Mouse (Mus musculus) forebrain, embryonic 16.5 days (tissue): ENCODE results near the gene Rfxank. TPM values are rescaled to one million over a fixed set of nuclear protein-coding genes. Genes with fewer than 3 reads are reported as not detected.
A peak's percentile ranks its signal among the peaks of the same experiment; 100 is the strongest.

Source experiments
- ATAC-seq: fragments of 200-750 bp; cut with Nextera tagmentation; 2 replicates; pipeline ENCODE4 v1.8.0; 2017; ENCODE audit warnings: mild to moderate bottlenecking, moderate library complexity
- H3K27ac ChIP-seq: fragments of 300-500 bp; sonication (generic); 2 replicates; pipeline ENCODE4 v1.5.1; 2014; ENCODE audit warnings: low read length, control low read depth
- H3K27me3 ChIP-seq: fragments of 300-500 bp; sonication (generic); replicated peaks from 2 replicates; pipeline ENCODE4 v1.6.1; 2014; ENCODE audit warnings: low read length; ENCODE audit not compliant: control insufficient read depth, insufficient read depth
- H3K36me3 ChIP-seq: fragments of 300-500 bp; sonication (generic); 2 replicates; pipeline ENCODE4 v1.6.1; 2014; ENCODE audit not compliant: control insufficient read depth, insufficient read depth
- H3K4me1 ChIP-seq: fragments of 300-500 bp; sonication (generic); replicated peaks from 2 replicates; pipeline ENCODE4 v1.6.1; 2014; ENCODE audit warnings: low read length; ENCODE audit not compliant: control insufficient read depth, insufficient read depth
- H3K4me2 ChIP-seq: fragments of 300-500 bp; sonication (generic); 2 replicates; pipeline ENCODE4 v1.6.1; 2014; ENCODE audit warnings: mild to moderate bottlenecking, low read length, control low read depth
- H3K4me3 ChIP-seq: fragments of 300-500 bp; sonication (generic); replicated peaks from 2 replicates; pipeline ENCODE4 v1.5.1; 2014; ENCODE audit warnings: mild to moderate bottlenecking, low read length, control low read depth
- H3K9ac ChIP-seq: fragments of 300-500 bp; sonication (generic); replicated peaks from 2 replicates; pipeline ENCODE4 v1.6.1; 2014; ENCODE audit warnings: low read depth, low read length, control low read depth
- H3K9me3 ChIP-seq: fragments of 300-500 bp; sonication (generic); 2 replicates; pipeline ENCODE4 v1.6.1; 2016; ENCODE audit warnings: low read length; ENCODE audit not compliant: control insufficient read depth
- WGBS: fragments of 180-500 bp; shearing (Covaris S2); extraction: QIAGEN DNeasy Blood & Tissue Kit; methylation state at CpG from one replicate; pipeline ENCODE4 v1.1.7; 2014; 5-methylcytosine and 5-hydroxymethylcytosine counted together
- polyA plus RNA-seq: library from polyadenylated mRNA; unstranded; fragments of >200 nt; fragmentation: Nextera tagmentation; extraction: Ambion mirVana; gene quantifications from 2 replicates; pipeline ENCODE4 v1.2.1, GENCODE M21; 2015

The Rfxank gene
- polyA plus RNA-seq, 1 experiment from 2014 or later: 14.4 TPM

DNA sequence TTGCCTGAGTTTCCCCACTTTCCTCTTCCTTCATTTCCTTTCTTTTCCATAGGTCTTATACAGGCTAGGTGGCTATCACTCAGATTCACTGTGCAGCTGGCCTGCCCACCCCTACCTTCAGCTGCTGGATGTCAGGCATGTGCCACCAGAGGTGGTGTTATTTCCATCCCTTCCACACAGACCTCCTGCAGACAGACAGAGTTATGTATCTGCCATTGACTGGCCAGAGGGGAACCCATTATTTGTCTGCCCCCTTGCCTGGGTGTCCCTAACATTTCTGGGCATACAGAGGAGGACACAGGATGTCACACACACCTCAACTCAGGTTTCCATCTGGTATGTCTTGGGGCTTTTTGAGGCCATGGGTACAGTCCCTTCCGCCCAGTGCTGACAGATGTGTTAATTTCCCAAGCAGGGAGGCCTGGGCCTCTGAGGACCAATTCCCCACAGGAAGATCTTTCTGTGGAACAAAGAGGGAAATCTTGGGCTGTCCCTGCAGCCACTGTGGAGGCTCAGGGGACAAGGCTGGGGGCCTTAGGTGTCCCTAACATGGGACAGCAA is 18.4 kb upstream of the Rfxank start:
- 95% methylated on average over 1 of the region's 1 CpGs for WGBS
- Histone ChIP-seq H3K4me3 (no peak overlapping the region), H3K27me3 (no peaks in the 10 kb centered on the region)

DNA sequence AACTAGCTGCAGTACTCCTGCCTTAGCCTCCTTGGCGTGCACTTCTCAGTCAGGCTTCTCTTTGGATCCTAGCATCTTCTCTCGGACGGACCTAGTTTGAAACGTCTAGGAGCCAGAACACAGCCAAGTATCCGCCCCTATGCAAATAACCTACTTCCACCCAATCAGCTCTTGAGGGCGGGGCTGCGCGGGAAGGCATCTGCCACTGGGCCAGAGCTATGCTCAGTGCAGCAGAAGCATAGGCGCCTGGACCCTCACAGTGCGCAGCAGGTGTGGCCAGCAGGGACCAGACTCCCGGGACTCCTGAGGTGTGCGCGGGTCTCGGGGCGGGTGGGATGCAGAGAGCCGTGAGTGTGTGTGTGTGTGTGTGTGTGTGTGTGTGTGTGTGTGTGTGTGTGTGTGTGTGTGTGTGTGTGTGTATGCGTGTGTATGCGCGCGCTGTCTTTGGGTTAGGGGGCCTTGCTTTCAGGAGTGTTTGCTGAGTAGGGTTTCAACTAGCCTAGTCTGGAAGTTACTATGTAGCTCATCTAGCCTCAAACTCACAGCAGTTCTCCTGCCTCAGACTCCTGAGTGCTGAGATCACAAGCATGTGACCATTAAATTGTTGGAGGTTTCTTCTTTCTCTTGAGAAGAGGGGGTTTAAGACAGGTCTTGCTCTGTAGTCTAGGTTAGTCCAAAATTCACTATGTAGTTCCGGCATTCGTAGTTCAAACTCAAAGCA is 13.7 kb upstream of the Rfxank start:
- H3K4me3 ChIP-seq: no peak overlapping the region
- H3K36me3 ChIP-seq: no peaks in the 10 kb centered on the region
- no peaks in the 10 kb centered on the region for H3K9me3 ChIP-seq
- no peak overlapping the region for H3K9ac ChIP-seq
- H3K27me3 ChIP-seq: no peaks in the 10 kb centered on the region
- 14% methylated on average over 22 of the region's 22 CpGs for WGBS
- peak overlapping the region; percentile 34 for H3K4me2 ChIP-seq
- H3K27ac ChIP-seq: no peak overlapping the region
- peak; percentile 97 for ATAC-seq
- peaks cover 4% of the 10 kb centered on the region for H3K4me1 ChIP-seq

More for the DNA sequence above, 18.4 kb upstream of the Rfxank start:
- ATAC-seq: no peak
- peaks cover 7% of the 10 kb centered on the region for H3K4me1 ChIP-seq
- no peak overlapping the region for H3K4me2 ChIP-seq
- H3K36me3 ChIP-seq: no peaks in the 10 kb centered on the region
- H3K9ac ChIP-seq: no peak overlapping the region
- H3K9me3 ChIP-seq: no peaks in the 10 kb centered on the region
- no peak overlapping the region for H3K27ac ChIP-seq

DNA sequence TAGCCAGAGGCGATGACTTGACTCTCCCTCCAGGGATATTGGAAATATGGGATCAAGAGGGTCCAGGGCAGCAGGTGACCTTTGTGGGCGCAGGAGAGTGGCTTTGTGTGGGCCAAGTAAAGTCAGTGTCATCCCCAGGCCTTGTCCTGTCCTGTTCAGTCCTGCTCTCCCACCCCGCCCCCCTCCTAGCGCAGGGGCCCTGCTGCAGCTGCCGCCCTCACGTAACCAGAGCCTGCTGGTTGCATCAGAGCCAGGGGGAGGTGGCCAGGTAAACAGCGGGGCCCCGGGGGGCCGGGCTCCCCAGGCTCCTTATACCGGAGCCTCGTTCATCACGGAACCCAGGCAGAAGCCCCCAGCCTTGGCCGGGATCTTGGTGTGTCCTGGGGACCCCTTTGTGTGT is 11.2 kb upstream of the Rfxank start:
- WGBS: 20% methylated on average over 13 of the region's 13 CpGs
- Histone ChIP-seq H3K9ac (no peak overlapping the region), H3K4me2 (no peak overlapping the region), H3K27ac (no peak overlapping the region), H3K4me3 (no peak overlapping the region), H3K4me1 (peaks cover 4% of the 10 kb centered on the region), H3K9me3 (no peaks in the 10 kb centered on the region), H3K36me3 (peaks cover 6% of the 10 kb centered on the region), H3K27me3 (no peaks in the 10 kb centered on the region)
- no peak for ATAC-seq

DNA sequence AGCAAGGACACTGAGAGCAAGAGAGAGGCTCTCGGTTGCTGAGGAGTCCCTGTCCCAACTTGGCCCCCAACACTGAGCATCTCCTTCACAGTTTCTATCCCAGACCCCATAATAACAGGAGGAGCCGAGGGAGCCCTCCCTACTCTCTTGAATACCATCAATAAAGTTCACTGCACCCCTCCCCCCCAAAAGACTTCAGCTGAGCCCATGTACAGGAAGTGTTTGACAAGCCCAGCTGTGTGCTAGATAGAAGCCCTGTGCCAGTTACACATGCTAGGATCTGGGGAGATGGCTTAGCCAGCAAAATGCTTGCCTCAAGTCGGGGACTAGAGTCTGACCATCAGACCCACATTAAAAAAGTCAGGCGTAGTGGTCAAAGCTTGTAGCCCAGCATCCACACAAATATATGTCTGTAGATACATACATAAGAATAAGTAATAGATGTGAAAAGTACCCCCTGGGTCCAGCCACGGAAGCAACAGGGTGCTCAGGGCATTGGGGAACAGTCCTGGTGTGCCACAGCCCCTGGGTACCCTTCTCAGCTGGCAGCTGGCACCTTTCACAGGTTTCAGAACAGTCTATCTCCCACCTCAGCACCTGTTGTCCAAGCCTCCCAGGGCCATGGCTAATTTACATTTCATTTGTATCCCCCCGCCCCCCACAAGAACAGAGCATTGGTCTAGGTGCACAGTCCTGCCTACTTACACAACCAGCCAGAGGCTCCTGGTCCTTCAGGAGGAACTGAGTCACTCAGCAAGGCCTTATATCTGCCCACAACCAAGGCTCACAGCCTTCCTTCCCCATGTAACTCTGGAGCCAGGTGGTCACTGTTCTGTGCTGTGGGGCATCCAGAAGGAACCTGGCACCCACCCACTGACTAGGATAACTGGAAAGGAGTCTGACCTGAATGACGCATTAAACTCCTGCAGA is 9.0 kb upstream of the Rfxank start:
- Histone ChIP-seq H3K9ac (no peak overlapping the region), H3K4me2 (no peak overlapping the region), H3K27me3 (no peaks in the 10 kb centered on the region), H3K4me3 (no peak overlapping the region), H3K9me3 (no peaks in the 10 kb centered on the region), H3K4me1 (peaks cover 4% of the 10 kb centered on the region), H3K27ac (no peak overlapping the region), H3K36me3 (peaks cover 16% of the 10 kb centered on the region)
- no peak for ATAC-seq
- WGBS: 87% methylated on average over 7 of the region's 7 CpGs

DNA sequence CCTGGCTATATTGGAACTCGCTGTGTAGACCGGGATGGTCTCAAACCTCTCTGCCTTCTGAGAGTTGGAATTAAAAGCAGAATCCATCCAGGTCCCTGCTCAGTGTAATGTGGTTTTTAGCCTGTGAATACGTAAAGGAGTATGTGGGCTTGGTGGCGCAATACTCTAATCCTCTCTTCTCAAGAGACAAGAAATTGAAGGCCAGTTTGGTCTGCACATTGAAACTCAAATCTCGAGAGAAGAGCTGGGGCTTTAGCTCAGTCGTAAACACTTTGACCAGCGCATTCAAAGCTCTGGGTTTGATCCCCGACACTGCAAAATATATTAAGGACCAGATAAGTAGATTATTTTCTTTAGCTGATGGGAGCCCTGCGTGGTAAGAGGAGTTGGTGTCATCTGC is 1.0 kb upstream of the Rfxank start:
- Histone ChIP-seq H3K9ac (peak overlapping the region; percentile 93), H3K4me3 (peak overlapping the region; percentile 95), H3K36me3 (peaks cover 15% of the 10 kb centered on the region), H3K9me3 (no peaks in the 10 kb centered on the region), H3K4me2 (peak overlapping the region; percentile 95), H3K4me1 (peaks cover 21% of the 10 kb centered on the region), H3K27ac (peak overlapping the region; percentile 92), H3K27me3 (no peaks in the 10 kb centered on the region)
- ATAC-seq: no peak
- 12% methylated on average over 9 of the region's 9 CpGs for WGBS

DNA sequence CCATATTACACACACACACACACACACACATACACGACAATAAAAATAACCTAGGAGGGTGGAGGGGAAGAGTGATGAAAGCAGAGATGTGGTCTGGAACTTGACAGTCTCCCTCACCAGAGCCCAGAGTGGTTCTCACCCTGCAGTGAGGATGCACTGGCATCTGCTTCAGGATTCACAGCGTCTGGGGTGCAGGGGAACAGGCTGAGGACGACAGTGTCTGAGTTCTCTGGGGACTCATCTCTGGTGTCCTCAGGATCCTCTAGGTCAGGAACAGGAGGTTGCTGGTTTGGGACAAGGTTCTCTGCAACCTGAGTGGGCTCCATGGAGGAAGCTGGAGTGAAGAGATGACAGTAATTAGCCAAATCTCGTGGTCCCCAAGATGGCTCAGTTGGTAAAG is 1.1 kb downstream of the Rfxank start:
- Histone ChIP-seq H3K36me3 (peaks cover 16% of the 10 kb centered on the region), H3K4me3 (no peak overlapping the region), H3K4me2 (peak overlapping the region; percentile 65; the same call in 1 of the 2 replicates), H3K4me1 (peaks cover 21% of the 10 kb centered on the region), H3K9me3 (no peaks in the 10 kb centered on the region), H3K27ac (no peak overlapping the region), H3K9ac (no peak overlapping the region; the same call in 1 of the 2 replicates), H3K27me3 (no peaks in the 10 kb centered on the region)
- ATAC-seq: no peak
- WGBS: 80% methylated on average over 4 of the region's 4 CpGs

DNA sequence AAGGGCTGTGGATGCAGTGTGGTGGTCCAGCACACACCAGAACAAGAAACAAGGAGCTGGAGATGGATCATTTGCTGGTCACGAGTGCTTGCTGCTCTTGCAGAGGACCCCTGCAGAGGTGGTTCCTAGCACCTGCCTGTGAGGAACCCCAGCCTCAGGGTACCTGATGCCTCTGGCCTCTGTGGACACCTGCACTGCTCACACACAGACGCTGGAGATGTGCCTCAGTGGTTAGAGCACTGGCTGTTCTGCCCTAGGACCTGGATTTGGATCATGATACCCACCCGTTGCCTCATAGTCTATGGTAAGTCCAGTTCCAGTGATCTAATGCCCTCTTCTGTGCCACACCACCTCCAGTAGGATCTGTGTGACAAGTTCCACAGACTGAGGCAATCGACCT is 2.4 kb downstream of the Rfxank start:
- no peak overlapping the region for H3K27ac ChIP-seq
- WGBS: 89% methylated on average over 4 of the region's 4 CpGs
- H3K4me1 ChIP-seq: peaks cover 28% of the 10 kb centered on the region
- H3K4me2 ChIP-seq: no peak overlapping the region
- H3K36me3 ChIP-seq: peaks cover 15% of the 10 kb centered on the region
- no peak overlapping the region for H3K4me3 ChIP-seq
- H3K9ac ChIP-seq: no peak overlapping the region
- H3K27me3 ChIP-seq: no peaks in the 10 kb centered on the region
- ATAC-seq: no peak
- no peaks in the 10 kb centered on the region for H3K9me3 ChIP-seq

DNA sequence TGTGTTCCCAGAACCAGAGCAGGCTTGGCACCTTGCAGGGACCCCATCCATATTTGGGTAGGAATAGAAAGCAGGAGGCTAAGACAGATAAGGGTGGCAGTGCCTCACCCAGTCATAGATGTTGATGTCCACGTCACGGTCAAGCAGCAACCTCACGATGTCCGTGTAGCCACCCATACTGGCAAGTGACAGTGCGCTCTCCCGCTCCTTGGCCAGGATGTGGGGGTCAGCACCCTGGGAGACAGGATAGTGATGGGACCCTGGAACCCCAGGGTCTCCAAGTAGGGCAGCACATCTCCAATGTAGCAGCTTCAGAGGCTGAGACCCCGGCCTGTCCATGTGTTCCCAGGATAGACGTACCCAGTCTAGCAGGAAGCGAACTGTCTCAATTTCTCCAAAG is 4.0 kb downstream of the Rfxank start:
- Histone ChIP-seq H3K27ac (no peak overlapping the region), H3K36me3 (peaks cover 15% of the 10 kb centered on the region), H3K4me1 (peaks cover 25% of the 10 kb centered on the region), H3K4me3 (no peak overlapping the region), H3K9me3 (no peaks in the 10 kb centered on the region), H3K9ac (no peak overlapping the region), H3K4me2 (no peak overlapping the region), H3K27me3 (no peaks in the 10 kb centered on the region)
- 93% methylated on average over 9 of the region's 9 CpGs for WGBS
- no peak for ATAC-seq

DNA sequence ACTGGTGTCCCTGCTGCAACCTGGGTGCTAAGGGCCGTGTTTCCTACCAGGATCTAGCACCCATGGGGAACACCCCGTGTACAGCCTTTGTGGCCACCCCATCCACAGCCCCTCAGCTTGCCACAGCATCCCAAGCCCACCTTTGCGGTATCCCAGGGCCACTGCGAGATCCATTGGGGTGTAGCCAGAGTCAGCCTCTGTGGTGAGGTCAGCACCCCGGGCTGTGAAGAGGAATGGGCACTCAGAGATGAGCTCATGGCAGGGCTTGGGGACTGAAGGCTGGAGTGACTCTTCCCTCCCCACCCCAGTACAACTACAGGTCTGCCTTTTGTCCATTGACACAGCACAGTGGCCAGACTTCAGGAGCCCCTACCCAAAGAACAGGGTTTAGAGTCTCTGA is 4.9 kb downstream of the Rfxank start:
- Histone ChIP-seq H3K4me2 (no peak overlapping the region), H3K27ac (no peak overlapping the region), H3K27me3 (no peaks in the 10 kb centered on the region), H3K36me3 (peaks cover 15% of the 10 kb centered on the region), H3K4me1 (peaks cover 30% of the 10 kb centered on the region), H3K9me3 (no peaks in the 10 kb centered on the region), H3K4me3 (no peak overlapping the region), H3K9ac (no peak overlapping the region)
- ATAC-seq: no peak
- 89% methylated on average over 5 of the region's 5 CpGs for WGBS
